Comparison of ENCODE assay signal across 22 mouse cellular contexts in the genomic region with DNA sequence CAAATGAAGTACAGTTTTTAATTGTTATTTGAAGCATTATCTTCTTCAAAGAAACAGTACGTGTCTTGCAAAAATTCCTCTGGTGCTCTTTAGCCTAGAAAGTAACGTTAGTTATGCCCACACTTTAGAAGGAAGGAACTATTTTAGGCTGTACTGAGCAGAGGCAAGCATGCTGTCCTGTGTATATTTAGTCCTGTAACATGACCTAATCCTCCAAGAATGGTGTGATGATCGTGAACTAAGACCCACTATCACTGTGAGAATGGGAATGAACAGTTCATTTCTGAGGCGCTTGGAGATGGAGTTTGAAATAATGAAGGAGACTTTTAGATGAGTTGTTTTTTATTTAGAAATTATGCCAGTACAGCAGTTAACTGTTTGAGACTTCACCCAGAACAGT. TPM values are rescaled to one million over a fixed set of nuclear protein-coding genes. Genes with fewer than 3 reads are reported as not detected.
DNase-seq lines count a peak whose midpoint lies in the region; ATAC-seq and TF ChIP-seq lines count a peak whose summit lies in the region.
"Had no signal": no experiment of that assay in that cellular context is flagged by ENCODE, and none has a peak within 500 bp of the region (broad histone marks: within the 10 kb centered on the region; RNA-seq: fewer than 3 reads in every experiment).

No protein-coding gene starts in this region.

- ATAC-seq in lung, embryonic 16.5 days (ENCODE audit: low read depth) = peak; percentile 95
- peak; percentile 100 for ATAC-seq in heart, postnatal 0 days (ENCODE audit: insufficient read depth, low read depth)
- ATAC-seq: forebrain, embryonic 13.5 days; midbrain, embryonic 13.5 days; Patski had no signal

- DNase-seq in gastrocnemius, adult 2 months = no peak
- DNase-seq in gastrocnemius, postnatal 10 days = no peak
- DNase-seq in lung, adult 18-20 months = no peak
- peak; percentile 95 for DNase-seq in heart, postnatal 0 days (ENCODE audit: low spot score)
- DNase-seq in skeletal muscle tissue, adult 2 months (ENCODE audit: low read depth, low spot score) = peak; percentile 69
- no peak for DNase-seq in cerebellum, postnatal 14 days
- no peak for DNase-seq in spleen, adult 12 weeks (ENCODE audit: low spot score)
- DNase-seq: B cell, adult 2 months; kidney, adult 11 months; kidney, postnatal 14 days; liver; right cerebral cortex, adult 18-20 months; thymus, postnatal 4 days had no signal

- 0 out of 2 replicates have a peak, but pooled peaks cover 2% of the 10 kb centered on the region for H3K4me1 ChIP-seq in lung, embryonic 16.5 days (replicated peaks; ENCODE audit: control insufficient read depth, insufficient read depth, low read length)
- peaks cover 15% of the 10 kb centered on the region for H3K4me1 ChIP-seq in heart, postnatal 0 days (ENCODE audit: control insufficient read depth, insufficient read depth)
- H3K4me1 ChIP-seq: embryonic facial prominence, embryonic 13.5 days; forebrain, embryonic 13.5 days; midbrain, embryonic 13.5 days had no signal

- no peak overlapping the region; the same call in 1 of the 2 replicates for H3K4me3 ChIP-seq in gastrocnemius, adult 2 months
- H3K4me3 ChIP-seq in lung, embryonic 16.5 days (ENCODE audit: low read length) = no peak overlapping the region
- no peak overlapping the region for H3K4me3 ChIP-seq in heart, postnatal 0 days (ENCODE audit: low read depth, low read length)
- H3K4me3 ChIP-seq: embryonic facial prominence, embryonic 13.5 days; forebrain, embryonic 13.5 days; midbrain, embryonic 13.5 days had no signal

- intact Hi-C loops in gastrocnemius, adult 2 months (cut with DNase I) = loop anchor here (10.0 kb wide), 1 partner anchor 98 kb away; a partner anchor contains a TSS

- no peak overlapping the region for H3K9ac ChIP-seq in lung, embryonic 16.5 days (ENCODE audit: low read length)
- H3K9ac ChIP-seq in heart, postnatal 0 days (replicated peaks; ENCODE audit: low read depth, low read length) = no peak overlapping the region
- H3K9ac ChIP-seq: embryonic facial prominence, embryonic 13.5 days; forebrain, embryonic 13.5 days; midbrain, embryonic 13.5 days had no signal

- WGBS in lung, embryonic 16.5 days = 19% methylated on average over 4 of the region's 4 CpGs
- 3% methylated on average over 4 of the region's 4 CpGs for WGBS in heart, postnatal 0 days

- H3K9me3 ChIP-seq in lung, embryonic 16.5 days (ENCODE audit: control insufficient read depth, low read length) = no peaks in the 10 kb centered on the region
- peaks cover 15% of the 10 kb centered on the region for H3K9me3 ChIP-seq in heart, postnatal 0 days (replicated peaks; ENCODE audit: control insufficient read depth, low read length)
- H3K9me3 ChIP-seq: embryonic facial prominence, embryonic 13.5 days; forebrain, embryonic 13.5 days; midbrain, embryonic 13.5 days had no signal

- TF ChIP-seq CTCF in gastrocnemius, adult 2 months (IDR thresholded peaks at IDR 0.05) = no peak
- TF ChIP-seq CTCF in heart, postnatal 0 days (IDR thresholded peaks at IDR 0.05; ENCODE audit: low read depth) = no peak

- no peaks in the 10 kb centered on the region for H3K36me3 ChIP-seq in lung, embryonic 16.5 days (ENCODE audit: control insufficient read depth, insufficient read depth, low read length)
- no peaks in the 10 kb centered on the region for H3K36me3 ChIP-seq in heart, postnatal 0 days (replicated peaks; ENCODE audit: control insufficient read depth, insufficient read depth, low read length)
- H3K36me3 ChIP-seq: embryonic facial prominence, embryonic 13.5 days; midbrain, embryonic 13.5 days had no signal

- no peaks in the 10 kb centered on the region for H3K27me3 ChIP-seq in lung, embryonic 16.5 days (ENCODE audit: control insufficient read depth, insufficient read depth, low read depth, low read length)
- no peaks in the 10 kb centered on the region for H3K27me3 ChIP-seq in heart, postnatal 0 days (ENCODE audit: control insufficient read depth, insufficient read depth, low read length)
- H3K27me3 ChIP-seq: embryonic facial prominence, embryonic 13.5 days; forebrain, embryonic 13.5 days; midbrain, embryonic 13.5 days had no signal

- H3K4me2 ChIP-seq in lung, embryonic 16.5 days (ENCODE audit: low read depth, low read length) = no peak overlapping the region
- no peak overlapping the region for H3K4me2 ChIP-seq in heart, postnatal 0 days (ENCODE audit: low read depth, low read length)
- H3K4me2 ChIP-seq: embryonic facial prominence, embryonic 13.5 days; forebrain, embryonic 13.5 days; midbrain, embryonic 13.5 days had no signal

- peak; percentile 95 for TF ChIP-seq EP300 in heart, postnatal 0 days (IDR thresholded peaks at IDR 0.05; ENCODE audit: low read depth)

- H3K27ac ChIP-seq in gastrocnemius, adult 2 months = peak overlapping the region; percentile 77
- H3K27ac ChIP-seq in lung, embryonic 16.5 days (ENCODE audit: low read length) = no peak overlapping the region
- peak overlapping the region; percentile 95 for H3K27ac ChIP-seq in heart, postnatal 0 days (ENCODE audit: low read depth)
- H3K27ac ChIP-seq: embryonic facial prominence, embryonic 13.5 days; forebrain, embryonic 13.5 days; macrophage; midbrain, embryonic 13.5 days had no signal

RNA-seq across cellular contexts. Expression of a gene that starts 20.4 kb away (rescaled TPM):
- under 1 TPM in 1 of 2 experiments, not detected in 1; 0.17 TPM for total RNA-seq in gastrocnemius, adult 2 months (2021)
- under 1 TPM in 1 of 2 experiments, not detected in 1; 0.16 TPM for total RNA-seq in gastrocnemius, postnatal 10 days (2021)
- polyA plus RNA-seq in lung, embryonic 16.5 days (2015; fragmentation: Nextera tagmentation; extraction: Ambion mirVana) = not detected in 2 replicates
- total RNA-seq in heart, postnatal 0 days (2014; rRNA removed; ENCODE audit: low replicate concordance) = 0.12 TPM in 1 of 2 replicates, not detected in the other
- polyA plus RNA-seq in heart, postnatal 0 days (2015; fragmentation: Nextera tagmentation; extraction: Ambion mirVana) = 0.11 TPM in 1 of 2 replicates, not detected in the other
- total RNA-seq: common myeloid progenitor, adult 5-6 weeks; left cerebral cortex, adult 8-10 months had no signal
- polyA plus RNA-seq: embryonic facial prominence, embryonic 13.5 days; forebrain, embryonic 13.5 days; midbrain, embryonic 13.5 days; Patski; testis, adult 2 months had no signal

Comparison
In these comparisons a context has a peak if more than half of its experiments do, and no peak if none do; other contexts are left out.
1. DNase-seq: peak in heart, postnatal 0 days (single experiment) and skeletal muscle tissue, adult 2 months (single experiment); none in gastrocnemius, adult 2 months (single experiment), gastrocnemius, postnatal 10 days (single experiment), lung, adult 18-20 months (0 of 2), cerebellum, postnatal 14 days (0 of 2) and spleen, adult 12 weeks (single experiment).